Mouse (Mus musculus): Measurements from ENCODE around the gene Lrrc66.
"Not testable (repeated sequence)": the region's sequence is repeated elsewhere in the genome, so short reads cannot be mapped to it uniquely, and the experiment has no call there.

GRCm38 (mm10) chr5:73584011-73584410, 48.3 kb downstream of the Lrrc66 start:
- not testable (repeated sequence) for TF ChIP-seq CTCF, EP300 (IDR thresholded peaks at IDR 0.05)

All from lung, postnatal 0 days (tissue).